Mouse (Mus musculus) frontal cortex, postnatal 14 days (tissue): ENCODE measurements around the gene U2af1l4.
A peak's percentile ranks its signal among the peaks of the same experiment; 100 is the strongest.

ENCODE experiments used
- DNase-seq, 2 experiments: peaks; one replicate each; pipeline ENCODE4 v3.0.0; 2022; ENCODE audit warnings: low spot score in 2 of 2

Gene U2af1l4

DNA sequence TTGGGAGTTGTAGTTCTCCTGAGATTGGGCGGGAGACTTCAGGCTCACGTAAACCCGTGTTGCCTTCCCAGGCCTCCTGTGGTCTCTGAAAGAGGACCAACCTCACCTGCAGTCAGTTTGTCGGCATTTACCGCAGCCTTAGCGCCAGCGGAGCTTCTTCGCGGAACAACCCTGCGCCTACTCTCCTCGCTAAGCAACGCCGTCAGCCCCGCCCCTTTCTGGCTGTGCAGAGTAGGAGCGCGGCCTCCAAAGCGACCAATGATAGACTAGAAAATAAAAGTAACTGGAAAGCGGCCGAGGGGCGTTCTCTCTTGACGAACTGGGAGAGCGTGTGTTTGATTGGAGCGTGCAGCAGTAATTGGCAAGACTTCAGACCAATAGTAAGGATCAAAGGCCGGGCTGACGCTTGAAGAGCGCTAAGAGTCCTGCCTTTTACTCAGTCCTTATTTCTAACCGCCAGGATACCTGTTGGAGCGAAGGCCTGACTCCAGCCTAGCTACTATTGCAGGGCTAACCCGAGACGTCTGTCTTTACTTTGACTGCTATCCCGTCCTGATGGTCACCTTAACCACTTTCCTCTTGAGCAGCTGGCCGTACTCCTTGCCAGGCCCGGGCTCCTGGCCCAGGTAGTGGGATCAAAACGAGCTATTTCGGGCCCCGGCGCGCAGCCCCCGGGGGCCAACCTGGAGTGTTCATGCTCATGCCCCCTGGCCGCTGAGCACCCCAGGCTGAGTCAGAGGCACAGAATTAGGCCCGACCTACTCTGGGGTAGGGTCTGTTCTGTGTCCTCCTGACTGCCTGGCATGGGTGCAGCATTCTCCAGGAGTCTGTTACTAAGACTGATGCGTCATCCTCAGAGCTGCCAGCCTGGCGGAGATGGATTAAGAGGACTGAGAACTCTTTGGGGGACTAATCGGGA is 10.7 kb upstream of the U2af1l4 start, which contains the start of the genes Hspb6 and Proser3:
Gene Hspb6 (plus strand): TSS at position 77 of the 919 bp plus-strand sequence.
Gene Proser3 (minus strand): TSS at position 198 of the 919 bp plus-strand sequence.
- DNase-seq = peak; percentile 93 to 95

DNA sequence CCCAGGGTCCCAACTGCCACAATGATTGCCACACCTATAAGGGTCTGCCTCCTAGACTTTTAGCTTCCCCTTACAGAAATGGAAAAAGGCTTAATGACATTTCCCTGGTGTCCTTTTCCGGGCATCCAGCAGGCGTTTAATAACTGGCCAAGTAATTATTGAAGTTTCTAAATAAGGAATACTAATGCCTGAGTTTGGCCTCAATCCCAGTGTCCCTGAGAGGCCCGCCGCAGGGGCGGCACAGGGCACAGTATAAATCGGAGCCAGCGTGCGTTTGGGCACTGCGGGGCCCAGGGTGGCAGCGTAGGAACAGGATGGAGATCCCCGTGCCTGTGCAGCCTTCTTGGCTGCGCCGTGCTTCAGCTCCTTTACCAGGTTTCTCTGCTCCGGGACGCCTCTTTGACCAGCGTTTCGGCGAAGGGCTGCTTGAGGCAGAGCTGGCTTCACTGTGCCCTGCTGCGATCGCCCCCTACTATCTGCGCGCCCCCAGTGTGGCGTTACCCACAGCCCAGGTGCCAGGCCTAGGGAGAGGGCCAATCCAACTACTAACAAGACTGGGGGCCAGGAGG is 10.0 kb upstream of the U2af1l4 start:
- DNase-seq = no peak

DNA sequence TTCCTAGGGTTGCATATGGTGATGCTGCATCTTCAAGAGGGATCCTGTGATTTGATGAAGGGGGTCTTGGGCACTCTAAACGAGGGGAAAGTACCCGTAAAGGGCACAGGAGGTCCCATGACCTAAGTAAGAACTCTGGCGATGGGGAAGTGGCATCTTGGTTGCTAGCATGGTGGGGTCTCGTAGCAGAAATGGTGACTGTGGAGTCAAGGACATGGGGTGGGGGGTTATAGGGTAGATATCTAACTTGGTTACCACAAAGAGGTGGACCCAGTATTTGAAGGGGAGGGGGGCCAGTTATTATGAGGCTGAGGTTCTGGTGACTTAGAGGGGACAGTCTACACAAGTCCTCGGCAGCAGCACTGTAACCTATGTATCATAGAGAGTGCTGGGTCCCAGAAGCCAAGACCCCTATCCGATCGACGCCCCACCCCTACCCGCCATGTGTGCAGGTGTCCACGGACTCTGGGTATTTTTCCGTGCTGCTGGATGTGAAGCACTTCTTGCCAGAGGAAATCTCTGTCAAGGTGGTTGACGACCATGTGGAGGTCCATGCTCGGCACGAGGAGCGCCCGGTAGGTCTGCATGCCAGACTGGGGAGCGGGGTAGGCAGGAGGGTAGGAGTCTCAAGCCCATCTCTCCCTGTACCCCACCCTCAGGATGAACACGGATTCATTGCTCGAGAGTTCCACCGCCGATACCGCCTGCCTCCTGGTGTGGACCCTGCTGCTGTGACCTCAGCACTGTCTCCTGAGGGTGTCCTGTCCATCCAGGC is 9.1 kb upstream of the U2af1l4 start:
- DNase-seq = no peak

DNA sequence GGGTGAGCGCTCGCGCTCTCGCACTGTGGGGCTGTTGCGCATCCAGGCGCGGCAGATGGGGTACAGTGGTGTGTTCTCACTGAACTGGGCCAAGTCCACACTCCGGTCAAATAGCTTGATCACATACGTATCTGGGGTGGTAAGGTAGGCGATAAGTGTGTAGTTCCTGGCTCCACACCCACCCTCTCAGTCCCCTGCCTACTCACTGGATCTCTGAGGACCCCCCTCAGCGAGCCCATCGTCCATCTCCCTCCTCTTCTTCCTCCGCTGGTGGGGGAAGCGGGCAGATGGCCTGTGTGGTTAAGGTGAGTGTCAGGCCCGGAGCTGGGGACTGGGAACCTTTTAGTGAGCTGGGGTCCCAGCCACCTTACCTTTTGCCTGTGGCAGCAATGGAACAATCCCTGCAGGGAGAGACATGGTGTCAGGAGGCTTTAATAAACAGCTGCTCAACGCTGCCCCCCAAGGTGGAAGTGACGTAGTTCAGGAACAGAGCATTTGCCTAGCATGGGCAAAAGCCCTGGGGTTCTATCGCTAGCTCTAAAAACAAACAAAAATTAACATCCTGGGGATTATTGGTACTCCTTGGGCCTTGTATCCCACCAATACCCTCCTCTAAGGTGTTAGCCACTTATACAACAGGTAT is 6.1 kb upstream of the U2af1l4 start:
- no peak for DNase-seq

DNA sequence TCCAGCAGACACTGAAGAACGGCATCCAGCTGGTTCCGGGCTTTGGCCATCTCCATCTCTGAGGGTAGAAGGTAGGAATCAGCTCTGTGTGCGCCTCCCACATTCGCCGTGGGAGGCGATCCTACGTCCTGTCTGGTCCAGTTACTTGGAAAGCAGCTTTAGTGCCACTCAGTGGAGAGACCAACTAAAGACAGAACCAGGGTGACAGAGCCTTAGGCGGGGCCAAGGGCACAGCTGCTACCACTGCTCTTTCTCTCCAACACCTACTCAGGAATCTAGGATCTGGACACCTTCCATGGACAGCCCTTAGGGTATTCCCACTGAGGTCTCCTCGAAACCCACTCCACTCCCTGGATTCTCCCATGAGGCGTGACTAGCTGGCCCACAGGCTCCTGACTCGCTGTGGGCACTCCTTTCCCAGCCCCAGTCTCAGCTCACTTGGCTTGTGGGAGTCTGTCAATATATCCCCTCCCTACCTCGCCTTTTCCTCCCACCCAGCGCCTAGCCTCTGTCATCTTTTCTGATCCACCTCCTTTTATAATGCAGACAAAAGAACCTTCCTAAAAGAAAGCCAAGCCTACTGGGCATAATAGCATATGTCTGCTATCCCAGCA is 5.1 kb upstream of the U2af1l4 start:
- no peak for DNase-seq

DNA sequence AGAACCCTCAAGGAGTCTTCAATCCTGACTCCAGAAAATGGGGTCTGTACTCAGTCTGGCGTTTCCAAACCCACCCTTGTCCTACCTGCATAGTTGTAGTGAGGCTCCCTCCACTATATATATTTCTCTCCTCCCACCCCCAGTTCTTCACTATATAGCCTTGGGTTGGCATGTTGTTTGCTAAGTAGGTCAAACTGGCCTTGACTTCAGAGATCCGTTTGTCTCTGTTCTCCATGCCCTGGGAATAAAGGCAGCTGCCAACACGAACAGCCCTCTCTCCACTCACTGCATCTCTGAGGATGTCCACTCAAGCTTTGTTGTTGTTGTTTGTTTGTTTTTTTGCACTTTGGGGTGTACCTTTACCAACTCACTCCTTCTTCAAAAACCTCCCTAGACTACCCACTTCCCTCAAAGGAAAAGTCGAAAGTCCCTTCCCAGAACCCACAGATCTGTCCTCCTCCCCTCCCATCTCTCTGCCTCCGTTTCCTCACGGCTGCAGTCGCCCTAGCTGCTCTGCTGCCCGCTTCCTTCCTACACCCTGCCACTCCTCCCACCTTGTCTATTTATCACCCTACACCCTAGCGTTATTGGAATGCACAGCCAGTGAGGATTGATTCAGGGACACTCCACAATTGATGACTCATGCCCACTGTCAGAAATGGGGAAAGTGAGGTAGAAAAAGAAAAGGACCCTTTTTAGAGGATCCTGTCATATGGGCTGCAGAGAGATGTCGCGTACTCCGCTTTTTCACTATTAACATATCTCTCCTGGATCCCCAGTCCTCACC is 4.3 kb upstream of the U2af1l4 start:
- no peak for DNase-seq

DNA sequence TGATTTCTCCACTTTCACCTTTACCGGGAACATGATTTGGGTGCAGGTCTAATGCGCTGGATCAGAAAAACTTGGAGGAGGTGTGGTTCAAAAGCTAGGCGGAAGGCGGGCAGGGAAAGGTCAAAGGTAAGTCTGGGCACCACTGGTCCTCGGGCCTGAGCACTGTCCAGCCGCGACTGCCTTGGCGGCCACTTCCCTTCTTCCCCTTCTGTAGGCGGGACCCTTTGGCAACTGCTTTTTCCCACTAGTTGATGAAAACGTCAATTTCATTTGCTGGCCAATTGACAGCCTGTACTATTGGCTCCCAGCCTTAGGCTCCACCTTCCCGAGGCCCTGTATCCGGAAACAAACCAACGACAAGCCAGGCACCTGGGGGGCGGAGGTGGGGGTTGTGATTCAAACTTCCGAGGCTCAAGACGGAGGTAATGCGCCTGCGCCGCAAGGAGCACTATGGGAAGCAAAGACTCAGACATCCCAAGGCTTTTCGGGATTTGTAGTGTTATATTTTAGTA is 3.6 kb upstream of the U2af1l4 start, which contains the start of gene Lin37:
Gene Lin37 (minus strand): TSS at position 396 of the 512 bp plus-strand sequence.
- peak; percentile 96 to 98 for DNase-seq

DNA sequence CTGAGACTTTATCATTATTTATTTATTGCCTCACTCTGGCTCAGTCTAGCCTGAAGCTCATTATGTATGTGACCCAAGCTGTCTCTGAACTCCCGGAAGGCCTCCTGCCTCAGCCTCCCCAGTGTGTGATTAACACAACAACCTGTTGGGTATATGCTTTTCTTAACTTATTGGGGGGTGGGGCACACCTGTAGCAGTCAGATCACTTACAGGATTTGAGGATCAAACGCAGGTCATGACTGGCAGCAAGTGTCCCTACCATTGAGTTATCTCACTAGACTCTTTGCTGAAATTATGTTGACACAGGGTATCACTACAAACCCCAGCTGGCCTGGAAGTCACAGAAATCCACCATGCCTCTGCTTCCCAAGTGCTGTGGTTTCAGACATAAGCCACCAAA is 2.8 kb upstream of the U2af1l4 start:
- DNase-seq = no peak

DNA sequence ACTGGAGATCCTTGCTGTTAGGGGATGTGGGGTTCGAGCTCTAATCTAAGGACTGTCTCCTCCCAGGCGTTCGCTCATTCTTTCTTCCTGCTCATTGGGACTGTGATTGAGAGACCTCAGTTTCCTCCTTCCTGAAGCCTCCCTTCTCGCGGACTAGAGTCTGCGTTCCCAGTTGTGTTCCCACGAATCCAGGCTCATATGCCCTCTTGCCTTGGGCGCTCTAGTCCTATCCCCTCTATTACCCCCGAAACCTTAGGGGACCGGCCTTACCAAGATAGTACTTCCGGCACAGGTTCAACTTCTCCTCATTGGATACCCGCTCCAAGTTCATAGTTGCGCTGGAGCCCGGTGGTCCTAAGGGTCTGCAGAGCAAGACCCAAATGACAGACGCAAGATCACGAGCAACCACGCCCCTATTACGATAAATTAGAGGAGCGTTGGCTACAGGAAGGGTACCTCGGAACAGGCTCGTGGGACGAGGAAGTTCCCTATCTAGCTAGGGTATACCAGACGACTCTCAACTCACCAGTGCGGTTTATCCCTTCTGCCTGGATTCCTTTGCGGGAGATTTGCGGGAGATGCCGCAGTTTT is 480 bp upstream of the U2af1l4 start:
- DNase-seq = peak in 1 of 2 experiments; percentile 50

DNA sequence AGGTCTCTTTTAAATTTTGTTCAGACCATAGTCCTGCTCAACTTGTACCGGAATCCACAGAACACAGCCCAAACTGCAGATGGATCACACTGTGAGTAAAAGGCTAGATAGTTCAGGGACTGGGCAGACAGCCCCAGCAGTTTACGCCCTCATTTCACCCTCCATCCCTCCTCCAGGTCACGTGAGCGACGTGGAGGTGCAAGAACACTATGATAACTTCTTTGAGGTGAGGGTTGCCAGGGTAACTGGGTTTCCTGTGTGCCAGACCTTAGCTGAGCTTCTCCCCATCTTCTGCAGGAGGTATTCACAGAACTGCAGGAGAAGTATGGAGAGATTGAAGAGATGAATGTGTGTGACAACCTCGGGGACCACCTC is 792 bp downstream of the U2af1l4 start:
- no peak for DNase-seq

DNA sequence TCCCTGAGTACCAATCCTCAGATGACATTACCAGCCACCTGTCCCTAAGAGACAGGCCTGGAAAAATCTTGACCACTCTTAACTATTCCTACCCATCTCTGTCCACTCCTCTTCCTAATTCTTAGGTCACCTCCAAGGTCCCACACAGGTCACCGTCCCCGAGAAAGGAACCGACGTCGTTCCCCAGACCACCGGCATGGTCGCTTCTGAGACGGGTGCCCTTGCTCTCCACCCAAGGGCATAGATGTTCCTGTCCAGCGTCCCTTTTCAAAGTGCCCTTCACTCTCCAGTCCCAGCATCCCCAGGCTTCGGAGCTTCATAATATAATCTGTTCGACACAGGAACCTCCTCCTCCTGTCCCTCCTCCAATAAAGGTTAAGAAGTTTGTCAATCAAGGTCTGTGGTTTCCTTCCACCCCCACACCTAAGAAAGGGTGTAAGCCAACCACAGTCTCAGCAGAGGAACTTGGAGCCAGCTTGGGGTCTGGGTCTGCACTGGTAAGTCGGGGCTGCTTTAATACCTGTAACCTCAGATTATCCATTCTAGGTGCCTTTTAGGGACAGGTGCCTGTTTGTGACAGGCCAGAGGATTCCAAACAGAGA is 2.0 kb downstream of the U2af1l4 start, which contains the start of gene Igflr1:
Gene Igflr1 (plus strand): TSS at position 458 of the 602 bp plus-strand sequence.
- DNase-seq = no peak

DNA sequence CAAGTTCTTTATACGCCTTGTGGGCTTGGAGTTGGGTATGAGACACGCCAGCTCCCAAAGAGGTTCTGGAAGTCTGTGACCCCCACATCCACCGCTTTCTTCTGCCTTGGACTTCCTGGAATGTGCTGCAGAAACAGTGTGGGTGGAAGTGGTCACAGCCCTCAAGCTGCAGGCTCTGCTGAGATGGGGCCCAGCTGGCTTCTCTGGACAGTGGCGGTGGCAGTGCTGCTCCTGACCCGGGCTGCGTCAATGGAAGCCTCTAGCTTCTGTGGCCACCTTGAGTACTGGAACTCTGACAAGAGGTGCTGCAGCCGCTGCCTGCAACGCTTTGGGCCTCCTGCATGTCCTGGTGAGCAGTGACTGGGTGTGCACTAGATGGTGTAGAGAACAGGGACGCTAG is 2.9 kb downstream of the U2af1l4 start:
- no peak for DNase-seq

DNA sequence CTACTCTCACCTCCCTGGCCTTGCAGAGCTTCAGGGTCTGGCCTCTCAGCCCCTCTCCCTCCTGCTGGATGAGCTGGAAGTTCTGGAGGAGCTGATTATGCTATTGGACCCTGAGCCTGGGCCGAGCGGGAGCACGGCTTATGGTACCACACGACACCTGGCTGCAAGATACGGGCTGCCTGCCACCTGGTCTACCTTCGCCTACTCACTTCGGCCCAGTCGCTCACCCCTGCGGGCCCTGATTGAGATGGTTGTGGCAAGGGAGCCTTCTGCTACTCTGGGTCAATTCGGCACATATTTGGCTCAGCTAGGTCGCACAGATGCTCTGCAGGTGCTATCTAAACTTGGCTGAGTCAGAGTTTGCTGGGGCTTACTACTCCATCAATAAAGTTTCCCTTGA is 4.5 kb downstream of the U2af1l4 start:
- no peak for DNase-seq

DNA sequence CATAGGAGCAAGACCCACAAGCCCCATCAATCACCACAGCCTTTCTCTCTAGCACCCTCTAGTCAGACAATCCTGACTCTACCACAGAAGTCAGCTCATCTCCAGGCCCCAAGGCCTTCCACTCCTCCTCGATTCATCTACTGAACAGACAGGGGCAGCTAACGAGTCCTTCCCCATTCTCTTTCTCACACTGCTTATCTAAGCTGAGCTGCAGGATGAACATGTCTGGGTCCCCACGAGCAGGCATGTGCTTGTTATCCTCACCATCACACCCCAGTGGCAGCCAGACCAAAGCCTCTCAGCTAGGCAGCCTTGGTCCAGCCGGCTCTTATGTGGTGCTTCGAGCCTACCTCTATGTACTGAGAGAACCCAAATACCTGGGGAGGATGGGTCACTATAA is 9.3 kb downstream of the U2af1l4 start:
- no peak for DNase-seq

DNA sequence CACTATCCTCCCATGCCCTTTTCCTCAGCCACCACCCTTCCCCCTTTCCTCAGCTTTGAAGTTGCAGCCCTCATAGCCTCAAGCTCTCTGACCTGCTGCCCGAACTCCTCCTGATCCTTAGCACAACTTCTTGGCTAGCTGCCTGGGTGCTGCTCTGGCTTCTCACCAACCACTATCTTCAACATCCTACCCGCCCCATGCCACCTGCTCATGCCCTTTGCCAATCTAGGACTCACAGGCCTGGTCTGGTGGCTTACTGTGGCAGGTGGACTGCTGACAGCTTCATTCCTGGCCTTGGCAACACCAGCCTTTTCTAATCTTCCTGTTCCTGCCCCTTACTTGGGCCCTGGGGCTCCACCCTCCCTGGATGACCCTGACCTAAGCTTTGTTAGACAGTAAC is 9.9 kb downstream of the U2af1l4 start:
- DNase-seq = no peak

DNA sequence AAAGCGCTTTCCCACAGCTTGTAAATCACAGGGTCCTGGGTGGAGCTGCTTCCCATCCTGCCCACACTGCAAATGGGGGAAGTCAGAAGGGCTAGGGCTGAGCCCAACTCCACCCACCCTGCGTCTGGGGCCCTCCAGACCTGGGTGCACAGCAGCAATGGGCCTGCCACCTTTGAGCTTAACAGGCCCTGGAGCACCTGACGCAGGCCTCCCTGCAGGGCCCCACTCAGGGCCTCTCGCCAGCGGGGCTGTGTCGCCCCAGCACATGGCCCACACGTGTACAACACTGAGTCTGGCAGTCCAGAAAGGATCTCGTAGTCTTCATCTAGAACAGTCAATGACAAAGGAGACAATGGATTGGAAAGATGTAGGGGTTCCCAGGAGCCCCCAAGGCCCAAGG is 16.8 kb downstream of the U2af1l4 start:
- DNase-seq = no peak

DNA sequence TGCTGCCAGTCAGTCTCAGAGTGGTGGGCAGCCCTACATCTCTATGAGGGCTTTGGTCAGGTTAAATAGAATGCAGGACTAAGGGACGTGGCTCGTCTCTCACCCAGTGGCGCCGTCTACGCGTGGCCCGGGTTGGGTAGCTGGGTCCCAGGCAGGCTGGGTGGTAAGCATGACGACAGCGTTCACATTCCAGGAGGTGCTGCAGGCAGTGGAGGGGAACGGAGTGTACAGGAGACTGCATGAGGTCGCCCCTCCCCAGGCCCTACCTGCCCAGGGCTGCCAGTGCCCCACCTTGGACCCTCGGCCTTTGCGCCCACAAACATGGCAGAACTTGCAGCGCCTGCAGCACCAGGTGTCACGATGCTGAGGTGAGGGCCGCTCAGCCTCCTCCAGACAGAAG is 18.4 kb downstream of the U2af1l4 start:
- DNase-seq = no peak

DNA sequence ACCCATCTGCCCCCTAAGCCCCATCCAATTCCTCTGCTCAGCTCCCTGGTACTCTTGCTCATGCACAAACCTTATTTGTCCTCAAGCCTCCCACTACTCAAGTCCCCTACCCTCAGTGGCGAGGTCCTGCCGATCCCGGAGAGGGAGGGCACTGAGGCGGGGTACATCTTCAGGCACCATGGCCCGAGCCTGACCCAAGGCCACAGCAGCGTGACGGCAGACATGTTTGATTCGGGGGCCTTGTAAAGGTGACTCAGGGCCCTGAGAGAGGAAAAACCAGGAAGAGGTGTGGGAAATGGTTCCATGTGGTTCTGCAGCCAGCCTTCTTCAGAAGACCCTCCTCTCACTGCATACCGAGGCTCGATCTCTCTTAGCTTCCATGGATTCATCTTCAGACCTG is 21.2 kb downstream of the U2af1l4 start:
- no peak for DNase-seq

DNA sequence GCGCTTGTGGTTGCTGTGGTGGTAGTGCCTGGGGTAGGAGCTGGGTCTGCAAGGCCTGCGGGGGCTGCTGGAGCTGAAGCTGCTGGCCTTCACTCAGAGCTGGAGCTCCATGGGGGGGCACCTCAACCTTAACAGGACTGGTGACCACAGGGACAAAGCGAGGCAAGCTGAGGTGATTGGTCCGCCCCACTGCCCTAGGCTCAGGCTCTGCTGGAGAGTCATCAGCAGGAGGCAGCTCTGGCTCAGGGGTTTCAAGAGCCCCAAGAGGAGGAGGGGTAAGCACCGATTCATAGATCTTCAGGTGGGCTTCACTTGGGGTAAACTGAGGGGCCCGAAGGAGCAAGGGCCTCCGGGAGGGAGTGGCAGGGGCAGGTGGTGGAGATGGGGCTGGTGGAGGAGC is 22.1 kb downstream of the U2af1l4 start:
- DNase-seq = no peak
